Mouse (Mus musculus) CH12.LX (cell line): ENCODE measurements around the gene AC140267.1. TPM values are rescaled to one million over a fixed set of nuclear protein-coding genes. Genes with fewer than 3 reads are reported as not detected.
A peak's percentile ranks its signal among the peaks of the same experiment; 100 is the strongest.

Experiments
- DNase-seq: peaks from one replicate; pipeline ENCODE4 v3.0.0-alpha.2; 2013; ENCODE audit errors: extremely low read depth
- H3K27ac ChIP-seq: 2 replicates; pipeline ENCODE4 v1.5.1; 2012; ENCODE audit warnings: low read depth, mild to moderate bottlenecking, control low read depth, moderate library complexity; ENCODE audit not compliant: insufficient read depth
- H3K27me3 ChIP-seq: replicated peaks from 2 replicates; pipeline ENCODE3; 2012; ENCODE audit warnings: inconsistent platforms
- H3K36me3 ChIP-seq, 2 experiments: replicated peaks in 1 of 2; 2 replicates each; pipeline versions ENCODE3 to v1.6.1; 2012; ENCODE audit warnings: inconsistent platforms in 1 of 2, low read length in 1 of 2, mild to moderate bottlenecking in 1 of 2, mixed read lengths in 1 of 2, moderate library complexity in 1 of 2; ENCODE audit not compliant: control insufficient read depth in 1 of 2, insufficient read depth in 1 of 2
- H3K4me1 ChIP-seq, 2 experiments: 2 replicates each; pipeline ENCODE4 v1.6.1; 2012; ENCODE audit warnings: inconsistent platforms in 1 of 2, moderate library complexity in 1 of 2; ENCODE audit not compliant: insufficient read depth in 2 of 2, control insufficient read depth in 1 of 2
- H3K4me2 ChIP-seq: 2 replicates; pipeline ENCODE4 v1.6.1; 2012; ENCODE audit warnings: low read depth, mild to moderate bottlenecking, control low read depth; ENCODE audit not compliant: poor library complexity, insufficient read depth, severe bottlenecking
- H3K4me3 ChIP-seq, 3 experiments: fragments of 150-350 bp in 1 of 3; sonication (generic) in 1 of 3; replicated peaks in 1 of 3; 2 replicates each; pipeline versions ENCODE3 to v1.5.1; 2011 to 2012; ENCODE audit warnings: low read depth in 2 of 3, low read length in 2 of 3, mild to moderate bottlenecking in 2 of 3, moderate library complexity in 2 of 3, control low read depth in 1 of 3, improper control_type of control experiment in 1 of 3, inconsistent platforms in 1 of 3, mixed read lengths in 1 of 3; ENCODE audit not compliant: poor library complexity in 1 of 3
- H3K79me2 ChIP-seq: replicated peaks from 2 replicates; pipeline ENCODE4 v1.6.1; 2012; ENCODE audit warnings: mild to moderate bottlenecking, moderate library complexity; ENCODE audit not compliant: control insufficient read depth, poor library complexity, insufficient read depth, severe bottlenecking; ENCODE audit errors: extremely low read depth
- H3K9ac ChIP-seq: 2 replicates; pipeline ENCODE4 v1.6.1; 2012; ENCODE audit warnings: low read depth, mild to moderate bottlenecking, control low read depth, moderate library complexity; ENCODE audit not compliant: insufficient read depth
- H3K9me3 ChIP-seq: replicated peaks from 2 replicates; pipeline ENCODE3; 2012; ENCODE audit warnings: low read length, inconsistent platforms, mixed read lengths
- CHD1 ChIP-seq: IDR thresholded peaks from 2 replicates; pipeline ENCODE4 v1.6.1; 2012; ENCODE audit warnings: low read depth, low read length, improper control_type of control experiment, inconsistent platforms
- E2F4 ChIP-seq: IDR thresholded peaks from 2 replicates; pipeline ENCODE4 v1.6.1; 2011; ENCODE audit warnings: low read depth, low read length, improper control_type of control experiment; ENCODE audit not compliant: insufficient replicate concordance
- ELF1 ChIP-seq: IDR thresholded peaks from 2 replicates; pipeline ENCODE4 v1.6.1; 2014; ENCODE audit warnings: low read depth, mild to moderate bottlenecking, inconsistent platforms, low read length, improper control_type of control experiment
- ETS1 ChIP-seq: conservative IDR thresholded peaks from 2 replicates; pipeline ENCODE4 v1.6.1; 2012; ENCODE audit warnings: low read depth, mild to moderate bottlenecking, inconsistent platforms, low read length, improper control_type of control experiment, moderate library complexity
- GABPA ChIP-seq: IDR thresholded peaks from 2 replicates; pipeline ENCODE4 v1.6.1; 2012; ENCODE audit warnings: low read depth, low read length, improper control_type of control experiment, inconsistent platforms; ENCODE audit not compliant: insufficient replicate concordance
- HCFC1 ChIP-seq: IDR thresholded peaks from 2 replicates; pipeline ENCODE4 v1.6.1; 2012; ENCODE audit warnings: low read depth, mild to moderate bottlenecking, inconsistent platforms, low read length, improper control_type of control experiment
- JUN ChIP-seq: IDR thresholded peaks from 2 replicates; pipeline ENCODE4 v1.6.1; 2011; ENCODE audit warnings: low read depth, mild to moderate bottlenecking, low read length, improper control_type of control experiment, moderate library complexity; ENCODE audit not compliant: insufficient read depth
- MAFK ChIP-seq: IDR thresholded peaks from 2 replicates; pipeline ENCODE4 v1.6.1; 2011; ENCODE audit warnings: low read length, improper control_type of control experiment; ENCODE audit not compliant: insufficient replicate concordance
- MAX ChIP-seq: IDR thresholded peaks from 2 replicates; pipeline ENCODE4 v1.6.1; 2011; ENCODE audit warnings: low read length, improper control_type of control experiment
- MEF2A ChIP-seq: IDR thresholded peaks from 2 replicates; pipeline ENCODE4 v1.6.1; 2014; ENCODE audit warnings: low read depth, mild to moderate bottlenecking, inconsistent platforms, low read length, improper control_type of control experiment, borderline replicate concordance
- MXI1 ChIP-seq: IDR thresholded peaks from 2 replicates; pipeline ENCODE4 v1.6.1; 2011; ENCODE audit warnings: mild to moderate bottlenecking, low read depth, low read length, improper control_type of control experiment
- MYC ChIP-seq: IDR thresholded peaks from 2 replicates; pipeline ENCODE4 v1.6.1; 2011; ENCODE audit warnings: low read depth, mild to moderate bottlenecking, improper control_type of control experiment, low read length
- NELFE ChIP-seq: IDR thresholded peaks from 2 replicates; pipeline ENCODE4 v1.6.1; 2011; ENCODE audit warnings: low read depth, low read length, improper control_type of control experiment
- NRF1 ChIP-seq: IDR thresholded peaks from 2 replicates; pipeline ENCODE4 v1.6.1; 2014; ENCODE audit warnings: low read depth, mild to moderate bottlenecking, inconsistent platforms, low read length, improper control_type of control experiment, moderate library complexity
- POLR2A ChIP-seq: IDR thresholded peaks from 2 replicates; pipeline ENCODE4 v1.6.1; 2011; ENCODE audit warnings: low read depth, mild to moderate bottlenecking, improper control_type of control experiment, low read length
- RAD21 ChIP-seq: IDR thresholded peaks from 2 replicates; pipeline ENCODE4 v1.6.1; 2011; ENCODE audit warnings: low read depth, mild to moderate bottlenecking, low read length, improper control_type of control experiment, moderate library complexity
- RCOR1 ChIP-seq: conservative IDR thresholded peaks from 2 replicates; pipeline ENCODE4 v1.6.1; 2012; ENCODE audit warnings: low read depth, mild to moderate bottlenecking, inconsistent platforms, low read length, improper control_type of control experiment
- SIN3A ChIP-seq: IDR thresholded peaks from 2 replicates; pipeline ENCODE4 v1.6.1; 2012; ENCODE audit warnings: low read length, improper control_type of control experiment, inconsistent platforms
- SMC3 ChIP-seq: IDR thresholded peaks from 2 replicates; pipeline ENCODE4 v1.6.1; 2011; ENCODE audit warnings: low read depth, low read length, improper control_type of control experiment
- TCF12 ChIP-seq: IDR thresholded peaks from 2 replicates; pipeline ENCODE4 v1.6.1; 2014; ENCODE audit warnings: low read depth, mild to moderate bottlenecking, inconsistent platforms, low read length, improper control_type of control experiment
- UBTF ChIP-seq: IDR thresholded peaks from 2 replicates; pipeline ENCODE4 v1.6.1; 2012; ENCODE audit warnings: low read depth, mild to moderate bottlenecking, inconsistent platforms, low read length, improper control_type of control experiment, moderate library complexity
- USF1 ChIP-seq: IDR thresholded peaks from 2 replicates; pipeline ENCODE4 v1.6.1; 2014; ENCODE audit warnings: low read depth, mild to moderate bottlenecking, inconsistent platforms, low read length, improper control_type of control experiment
- USF2 ChIP-seq: conservative IDR thresholded peaks from 2 replicates; pipeline ENCODE4 v1.6.1; 2011; ENCODE audit warnings: low read depth, low read length, improper control_type of control experiment
- ZC3H11A ChIP-seq: IDR thresholded peaks from 2 replicates; pipeline ENCODE4 v1.6.1; 2012; ENCODE audit warnings: low read depth, mild to moderate bottlenecking, inconsistent platforms, low read length, improper control_type of control experiment
- ZKSCAN1 ChIP-seq: IDR thresholded peaks from 2 replicates; pipeline ENCODE4 v1.6.1; 2012; ENCODE audit warnings: low read depth, inconsistent platforms, low read length, improper control_type of control experiment, borderline replicate concordance
- ZMIZ1 ChIP-seq: IDR thresholded peaks from 2 replicates; pipeline ENCODE4 v1.6.1; 2012; ENCODE audit warnings: low read depth, mild to moderate bottlenecking, inconsistent platforms, low read length, improper control_type of control experiment
- ZNF384 ChIP-seq: IDR thresholded peaks from 2 replicates; pipeline ENCODE4 v1.6.1; 2012; ENCODE audit warnings: low read depth, low read length, improper control_type of control experiment, inconsistent platforms
- dilution Hi-C: fragments of 300-500 bp; cut with MboI; formaldehyde crosslinking; loops from 2 replicates; pipeline ENCODE4 v1.14.3; 2020; ENCODE audit warnings: low sequenced_read_pairs; ENCODE audit not compliant: extremely low pct_unique_long_range_greater_than_20kb, extremely low pct_ligation_motif_present
- in situ Hi-C: fragments of 300-500 bp; cut with MboI; formaldehyde crosslinking; loops from 3 replicates; pipeline ENCODE4 v1.14.3; 2019; ENCODE audit warnings: low sequenced_read_pairs, low pct_ligation_motif_present, low pct_unique_long_range_greater_than_20kb, mixed read lengths
- polyA plus RNA-seq: library from polyadenylated mRNA; unstranded; fragments of >175 nt; gene quantifications from 2 replicates; pipeline ENCODE4 v1.2.1, GENCODE M21; 2012; ENCODE audit warnings: low read depth; ENCODE audit not compliant: insufficient read length
- total RNA-seq, 2 experiments: library from RNA; depleted of rRNA; stranded (reverse); fragments of 300-350 nt in 1 of 2; fragments of >200 nt in 1 of 2; gene quantifications; 2 replicates each; pipeline ENCODE4 v1.2.3; 2012 to 2014

AC140267.1 gene
- total RNA-seq (2012; rRNA removed) (not detected in 2 replicates), total RNA-seq (2014; rRNA removed) (not detected in 2 replicates), polyA plus RNA-seq (6.5 TPM in 1 of 2 replicates, not detected in the other)

- no peak within 1 kb of the TSS for H3K27ac ChIP-seq
- H3K9ac ChIP-seq, result peak within 1 kb of the TSS; percentile 89
- peaks cover 48 to 50% of the 10 kb centered on the region in 2 experiments for H3K36me3 ChIP-seq
- H3K4me3 ChIP-seq, result peak within 1 kb of the TSS; percentile 75 to 98 (median 96)
- peak within 1 kb of the TSS; percentile 90 for H3K4me2 ChIP-seq
- no peaks in the 10 kb centered on the region for H3K9me3 ChIP-seq
- H3K79me2 ChIP-seq, result peaks cover 28% of the 10 kb centered on the region
- no peak for DNase-seq
- peaks cover 2 to 23% of the 10 kb centered on the region in 2 experiments; a peak in 3 of 4 replicates for H3K4me1 ChIP-seq
- dilution Hi-C loops (no loop called here), in situ Hi-C loops (loop anchor here (10.0 kb wide), 1 partner anchor 291 kb away; no protein-coding TSS in a partner anchor)
- no peaks in the 10 kb centered on the region for H3K27me3 ChIP-seq
- no peak for TF ChIP-seq SIN3A
- no peak for TF ChIP-seq RCOR1
- no peak for TF ChIP-seq USF1
- no peak for TF ChIP-seq UBTF
- no peak for TF ChIP-seq HCFC1
- no peak for TF ChIP-seq ZMIZ1
- TF ChIP-seq MAX, result no peak
- no peak for TF ChIP-seq MAFK
- TF ChIP-seq MXI1, result no peak
- no peak for TF ChIP-seq MEF2A
- no peak for TF ChIP-seq USF2
- TF ChIP-seq ZC3H11A, result no peak
- TF ChIP-seq RAD21, result no peak
- TF ChIP-seq E2F4, result no peak
- no peak for TF ChIP-seq NRF1
- no peak for TF ChIP-seq ELF1
Measured at GRCm38 (mm10) chr15:80235535-80235934, at the start of gene AC140267.1. AC140267.1 (plus strand) TSS chr15:80235835.

- dilution Hi-C loops, result no loop called here
- no peak overlapping the region for H3K4me2 ChIP-seq
- no peaks in the 10 kb centered on the region for H3K79me2 ChIP-seq
- no peaks in the 10 kb centered on the region for H3K9me3 ChIP-seq
- no peak for DNase-seq
- H3K27ac ChIP-seq, result no peak overlapping the region
- no peak overlapping the region for H3K4me3 ChIP-seq
- peaks cover 24% of the 10 kb centered on the region for H3K27me3 ChIP-seq
- H3K36me3 ChIP-seq, result no peaks in the 10 kb centered on the region
- in situ Hi-C loops, result no loop called here
- H3K9ac ChIP-seq, result no peak overlapping the region
- H3K4me1 ChIP-seq, result peaks cover 13 to 35% of the 10 kb centered on the region in 2 experiments
- TF ChIP-seq SIN3A, result no peak
- no peak for TF ChIP-seq RAD21
- no peak for TF ChIP-seq ZKSCAN1
- TF ChIP-seq E2F4, result no peak
- TF ChIP-seq ETS1, result no peak
- no peak for TF ChIP-seq ZMIZ1
- no peak for TF ChIP-seq ZNF384
- TF ChIP-seq POLR2A, result no peak
- no peak for TF ChIP-seq CHD1
- no peak for TF ChIP-seq MAFK
- TF ChIP-seq SMC3, result no peak
- TF ChIP-seq MAX, result no peak
- TF ChIP-seq NELFE, result no peak
- TF ChIP-seq HCFC1, result no peak
- no peak for TF ChIP-seq JUN
- no peak for TF ChIP-seq MYC
- no peak for TF ChIP-seq RCOR1
- no peak for TF ChIP-seq USF1
- no peak for TF ChIP-seq GABPA
- TF ChIP-seq TCF12, result no peak
- TF ChIP-seq, all 38 proteins: peak for 0
Measured at GRCm38 (mm10) chr15:80188927-80189326, 46.7 kb upstream of the AC140267.1 start.
